Mouse (Mus musculus): ENCODE measurements around the gene Cyp4f13. TPM values are rescaled to one million over a fixed set of nuclear protein-coding genes. Genes with fewer than 3 reads are reported as not detected.

Gene Cyp4f13
- polyA plus RNA-seq (2015; fragmentation: Nextera tagmentation; extraction: Ambion mirVana): 61.8 and 62.9 TPM in 2 replicates

GRCm38 (mm10) chr17:32947215-32947914, at the start of gene Cyp4f13:
Cyp4f13 (minus strand) TSS chr17:32947402.
- Histone ChIP-seq H3K9ac (ENCODE audit: low read depth, low read length) (peak within 1 kb of the TSS; percentile 70), H3K9me3 (ENCODE audit: control insufficient read depth) (no peaks in the 10 kb centered on the region), H3K27ac (ENCODE audit: low read depth, low read length) (peak within 1 kb of the TSS; percentile 82), H3K36me3 (ENCODE audit: control insufficient read depth, insufficient read depth) (no peaks in the 10 kb centered on the region), H3K4me2 (replicated peaks; ENCODE audit: low read depth) (peak within 1 kb of the TSS; percentile 94), H3K4me1 (replicated peaks; ENCODE audit: control insufficient read depth, insufficient read depth, low read length) (peaks cover 3% of the 10 kb centered on the region), H3K4me3 (ENCODE audit: low read depth, low read length) (peak within 1 kb of the TSS; percentile 66), H3K27me3 (replicated peaks; ENCODE audit: control insufficient read depth, insufficient read depth, low read length) (no peaks in the 10 kb centered on the region)
- ATAC-seq: peak; percentile 97
- no peak for TF ChIP-seq CTCF (IDR thresholded peaks at IDR 0.05; ENCODE audit: low read depth)
- 5% methylated on average over 12 of the region's 12 CpGs for WGBS

GRCm38 (mm10) chr17:32992699-32993474, 45.7 kb upstream of the Cyp4f13 start, which contains the start of gene Zfp952:
Zfp952 (plus strand) TSS chr17:32993129.
- Histone ChIP-seq H3K27me3 (replicated peaks; ENCODE audit: control insufficient read depth, insufficient read depth, low read length) (no peaks in the 10 kb centered on the region), H3K36me3 (ENCODE audit: control insufficient read depth, insufficient read depth) (no peaks in the 10 kb centered on the region), H3K4me3 (ENCODE audit: low read depth, low read length) (peak within 1 kb of the TSS; percentile 92), H3K4me2 (replicated peaks; ENCODE audit: low read depth) (peak within 1 kb of the TSS; percentile 70), H3K9me3 (ENCODE audit: control insufficient read depth) (no peaks in the 10 kb centered on the region), H3K9ac (ENCODE audit: low read depth, low read length) (peak within 1 kb of the TSS; percentile 72), H3K27ac (ENCODE audit: low read depth, low read length) (peak within 1 kb of the TSS; percentile 73), H3K4me1 (replicated peaks; ENCODE audit: control insufficient read depth, insufficient read depth, low read length) (peaks cover 2% of the 10 kb centered on the region; the same call in 1 of the 2 replicates)
- 1% methylated on average over 21 of the region's 21 CpGs for WGBS
- peak; percentile 35 for TF ChIP-seq CTCF (IDR thresholded peaks at IDR 0.05; ENCODE audit: low read depth)
- peak; percentile 91 for ATAC-seq

GRCm38 (mm10) chr17:32991965-32992698, 44.9 kb upstream of the Cyp4f13 start:
- peak; percentile 60 for TF ChIP-seq CTCF (IDR thresholded peaks at IDR 0.05; ENCODE audit: low read depth)
- Histone ChIP-seq H3K4me2 (replicated peaks; ENCODE audit: low read depth) (peak overlapping the region; percentile 70), H3K9me3 (ENCODE audit: control insufficient read depth) (no peaks in the 10 kb centered on the region), H3K27ac (ENCODE audit: low read depth, low read length) (no peak overlapping the region), H3K36me3 (ENCODE audit: control insufficient read depth, insufficient read depth) (no peaks in the 10 kb centered on the region), H3K4me1 (replicated peaks; ENCODE audit: control insufficient read depth, insufficient read depth, low read length) (peaks cover 2% of the 10 kb centered on the region; the same call in 1 of the 2 replicates), H3K9ac (ENCODE audit: low read depth, low read length) (0 out of 2 replicates have a peak overlapping the region, but pooled peaks have one; percentile 72), H3K4me3 (ENCODE audit: low read depth, low read length) (peak overlapping the region; percentile 92), H3K27me3 (replicated peaks; ENCODE audit: control insufficient read depth, insufficient read depth, low read length) (no peaks in the 10 kb centered on the region)
- no peak for ATAC-seq
- 62% methylated on average over 12 of the region's 12 CpGs for WGBS

- no peak for ATAC-seq
- Histone ChIP-seq H3K4me1 (replicated peaks; ENCODE audit: control insufficient read depth, insufficient read depth, low read length) (no peaks in the 10 kb centered on the region), H3K27ac (ENCODE audit: low read depth, low read length) (no peak overlapping the region), H3K4me3 (ENCODE audit: low read depth, low read length) (no peak overlapping the region), H3K36me3 (ENCODE audit: control insufficient read depth, insufficient read depth) (no peaks in the 10 kb centered on the region), H3K9me3 (ENCODE audit: control insufficient read depth) (no peaks in the 10 kb centered on the region), H3K4me2 (replicated peaks; ENCODE audit: low read depth) (no peak overlapping the region), H3K9ac (ENCODE audit: low read depth, low read length) (no peak overlapping the region), H3K27me3 (replicated peaks; ENCODE audit: control insufficient read depth, insufficient read depth, low read length) (no peaks in the 10 kb centered on the region)
- TF ChIP-seq CTCF (IDR thresholded peaks at IDR 0.05; ENCODE audit: low read depth): no peak
- WGBS: 70% methylated on average over 4 of the region's 4 CpGs
These were observed 39.1 kb upstream of the Cyp4f13 start for GRCm38 (mm10) chr17:32986301-32986700.

GRCm38 (mm10) chr17:32981361-32981760, 34.2 kb upstream of the Cyp4f13 start:
- H3K4me2 ChIP-seq (replicated peaks; ENCODE audit: low read depth): no peak overlapping the region
- no peak for ATAC-seq
- H3K27ac ChIP-seq (ENCODE audit: low read depth, low read length): no peak overlapping the region
- H3K9ac ChIP-seq (ENCODE audit: low read depth, low read length): no peak overlapping the region
- no peak overlapping the region for H3K4me3 ChIP-seq (ENCODE audit: low read depth, low read length)
- no peaks in the 10 kb centered on the region for H3K9me3 ChIP-seq (ENCODE audit: control insufficient read depth)
- no peak for TF ChIP-seq CTCF (IDR thresholded peaks at IDR 0.05; ENCODE audit: low read depth)
- WGBS: 80% methylated on average over 4 of the region's 4 CpGs
- peaks cover 28% of the 10 kb centered on the region for H3K36me3 ChIP-seq (ENCODE audit: control insufficient read depth, insufficient read depth)
- H3K27me3 ChIP-seq (replicated peaks; ENCODE audit: control insufficient read depth, insufficient read depth, low read length): no peaks in the 10 kb centered on the region
- no peaks in the 10 kb centered on the region for H3K4me1 ChIP-seq (replicated peaks; ENCODE audit: control insufficient read depth, insufficient read depth, low read length)

All from intestine, postnatal 0 days (tissue).